Mouse (Mus musculus) naive thymus-derived CD4-positive, alpha-beta T cell, adult 5 months (primary cell): ENCODE measurements around the gene Uimc1. TPM values are rescaled to one million over a fixed set of nuclear protein-coding genes. Genes with fewer than 3 reads are reported as not detected.

Source experiments
- polyA plus RNA-seq: library from polyadenylated mRNA; unstranded; fragments of 100-300 nt; shearing (Covaris generic); gene quantifications from one replicate; pipeline ENCODE4 v1.2.1, GENCODE M21; 2017

Uimc1 gene
- 90.8 TPM for polyA plus RNA-seq

DNA sequence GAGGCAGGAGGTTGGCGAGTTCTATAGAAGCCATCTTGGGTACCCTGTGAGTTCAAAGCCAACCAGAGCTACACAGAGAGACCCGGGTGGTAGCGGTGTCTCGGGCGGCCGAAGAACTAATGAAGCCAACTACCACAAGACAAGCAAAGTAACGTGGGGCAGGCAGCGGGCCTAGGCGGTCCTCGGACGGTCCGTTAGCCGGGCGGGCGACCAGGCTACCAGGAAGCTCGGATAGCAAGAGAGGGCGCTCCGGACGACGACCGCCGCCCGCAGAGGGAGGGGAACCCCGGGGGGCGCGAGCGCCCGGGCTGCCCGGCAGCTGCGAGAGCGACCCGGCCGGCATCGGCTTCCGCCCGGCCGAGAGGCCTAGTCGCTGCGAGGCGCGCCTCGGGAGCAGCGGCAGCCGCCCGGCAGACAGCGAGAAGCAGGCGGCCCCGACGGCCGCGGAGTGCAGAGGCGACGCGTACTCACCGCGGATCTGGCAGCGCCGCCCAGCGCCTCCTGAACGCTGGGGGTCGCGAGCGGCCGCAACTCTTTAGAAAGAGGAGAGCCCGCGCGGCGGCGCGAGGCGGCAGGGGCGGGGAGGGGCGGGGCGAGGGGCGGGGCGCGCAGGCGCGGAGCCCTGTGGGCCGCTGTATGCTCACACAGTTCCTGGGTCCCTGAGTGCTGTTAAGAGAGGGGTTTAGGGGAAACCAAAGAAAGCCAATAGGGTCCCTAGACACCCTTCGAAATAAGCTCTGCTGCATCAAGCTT is at the start of gene Uimc1:
Gene Uimc1, minus strand, starts transcription at position 575 of the 753 bp plus-strand sequence.

DNA sequence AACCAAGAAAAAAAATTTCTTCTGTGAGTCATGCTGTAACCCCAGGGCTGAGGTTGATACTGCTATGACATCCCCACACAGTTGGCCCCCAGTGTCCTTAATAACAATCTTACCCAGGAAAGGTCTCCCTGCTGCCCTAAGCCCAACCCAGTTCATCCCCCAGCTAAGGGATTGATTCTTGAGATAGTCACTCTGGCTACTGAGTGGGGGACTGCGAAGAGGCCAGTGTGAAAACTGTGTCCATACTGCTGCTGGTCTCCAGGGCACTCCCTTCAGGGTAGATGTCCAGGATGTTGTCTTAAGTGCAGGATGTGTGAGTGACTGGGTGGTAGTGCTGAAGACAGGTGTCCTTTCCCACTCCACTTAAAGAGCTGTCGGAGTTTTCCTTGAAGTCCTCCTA is 33.3 kb upstream of the Uimc1 start, which contains the start of gene Gm17617:
Gene Gm17617, minus strand, starts transcription at position 101 of the 400 bp plus-strand sequence.

GRCm38 (mm10) chr13:55105045-55105952 is 5.2 kb upstream of the Uimc1 start, which contains the start of gene Zfp346:
Gene Zfp346 (plus strand): TSS chr13:55105311.

DNA sequence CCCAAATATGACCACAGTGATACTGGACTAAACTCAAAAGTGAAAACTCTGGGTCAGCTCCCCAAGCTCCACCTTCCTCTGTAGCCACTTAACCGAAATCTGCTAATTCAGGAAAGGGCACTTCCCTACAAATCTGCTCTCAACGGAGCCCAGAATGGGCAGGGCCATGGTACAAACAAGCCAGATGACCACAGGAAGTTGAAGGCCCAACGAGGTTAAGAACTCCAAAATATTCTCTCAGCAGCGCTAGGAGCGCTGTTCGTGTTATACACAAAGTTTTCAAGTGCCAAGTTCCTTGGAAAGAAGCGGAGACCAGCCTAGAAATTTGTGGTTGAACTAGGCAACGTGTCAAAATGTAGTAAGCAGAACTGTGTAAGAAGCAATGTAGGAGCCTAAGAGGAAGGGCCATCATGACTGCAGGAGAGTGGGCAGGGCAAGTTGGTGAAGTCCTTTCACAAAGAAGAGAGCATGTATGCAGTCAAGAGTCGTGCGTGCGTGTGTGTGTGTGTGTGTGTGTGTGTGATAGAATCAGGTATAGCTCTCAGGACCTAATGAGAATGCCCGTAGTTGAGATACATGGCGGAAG is 78.8 kb downstream of the Uimc1 start, which contains the start of gene Hk3:
Gene Hk3, minus strand, starts transcription at position 192 of the 586 bp plus-strand sequence.

Other genes with a start within 250 kb of the Uimc1 start
- 8.2 TPM for gene Unc5a, start 150.9 kb downstream of the Uimc1 start, polyA plus RNA-seq
- 0.29 TPM for gene Hk3, start 78.9 kb downstream of the Uimc1 start, polyA plus RNA-seq
- gene Zfp346, start 5.0 kb upstream of the Uimc1 start, polyA plus RNA-seq, result 14.0 TPM
- gene Gm17617, start 33.2 kb upstream of the Uimc1 start, polyA plus RNA-seq, result not detected
- not detected for gene Fgfr4, start 52.3 kb upstream of the Uimc1 start, polyA plus RNA-seq
- 76.9 TPM for gene Nsd1, start 109.5 kb upstream of the Uimc1 start, polyA plus RNA-seq
- gene Prelid1, start 220.2 kb upstream of the Uimc1 start, polyA plus RNA-seq, result 214 TPM
- gene Rab24, start 221.6 kb upstream of the Uimc1 start, polyA plus RNA-seq, result 120 TPM
- gene Mxd3, start 229.5 kb upstream of the Uimc1 start, polyA plus RNA-seq, result 0.37 TPM